Mouse (Mus musculus): ENCODE data around the gene Klkb1. TPM values are rescaled to one million over a fixed set of nuclear protein-coding genes. Genes with fewer than 3 reads are reported as not detected.
A peak's percentile ranks its signal among the peaks of the same experiment; 100 is the strongest.

Klkb1 gene
- polyA plus RNA-seq, 1 experiment: 0.19 TPM

DNA sequence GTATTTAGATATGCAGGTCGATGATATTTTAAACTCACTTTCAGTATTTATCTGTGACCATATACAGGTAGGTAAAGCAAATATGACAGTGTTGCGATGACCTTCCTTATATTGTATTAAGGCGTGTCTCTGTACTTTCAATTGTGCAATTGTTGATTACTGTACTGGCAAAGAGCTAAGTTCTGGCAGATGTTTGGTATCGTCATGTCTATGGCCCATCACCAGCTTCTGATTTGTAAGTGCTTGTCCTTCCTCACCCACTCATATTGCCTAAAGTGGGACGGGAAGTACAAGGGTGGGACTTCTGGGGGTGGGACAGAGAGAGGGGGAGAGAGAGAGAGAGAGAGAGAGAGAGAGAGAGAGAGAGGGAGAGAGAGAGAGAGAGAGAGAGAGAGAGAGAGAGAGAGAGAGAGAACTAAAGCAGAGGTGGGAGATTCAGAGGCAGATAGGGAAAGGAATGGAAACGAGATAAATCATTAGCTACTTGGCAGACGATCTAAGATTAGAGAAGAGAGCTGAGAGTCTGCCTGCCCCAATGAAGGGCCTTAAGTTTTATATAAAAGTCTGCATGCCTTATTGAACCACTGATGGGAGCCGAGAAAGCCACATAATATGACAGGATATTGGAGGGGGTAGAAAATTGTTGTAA, 40.3 kb downstream of the Klkb1 start:
- DNase-seq: no peak
- Histone ChIP-seq H3K4me1 (ENCODE audit: control insufficient read depth, insufficient read depth, low read length) (no peaks in the 10 kb centered on the region), H3K4me3 (replicated peaks; ENCODE audit: extremely low read depth, low read depth, low read length) (no peak overlapping the region)
- 57% methylated on average over 8 of the region's 8 CpGs for WGBS
- no peak for TF ChIP-seq CTCF (IDR thresholded peaks at IDR 0.05; ENCODE audit: insufficient read depth, low read length)
- no peak for TF ChIP-seq POLR2A (IDR thresholded peaks at IDR 0.05; ENCODE audit: borderline replicate concordance, extremely low read depth, low read depth, low read length)

DNA sequence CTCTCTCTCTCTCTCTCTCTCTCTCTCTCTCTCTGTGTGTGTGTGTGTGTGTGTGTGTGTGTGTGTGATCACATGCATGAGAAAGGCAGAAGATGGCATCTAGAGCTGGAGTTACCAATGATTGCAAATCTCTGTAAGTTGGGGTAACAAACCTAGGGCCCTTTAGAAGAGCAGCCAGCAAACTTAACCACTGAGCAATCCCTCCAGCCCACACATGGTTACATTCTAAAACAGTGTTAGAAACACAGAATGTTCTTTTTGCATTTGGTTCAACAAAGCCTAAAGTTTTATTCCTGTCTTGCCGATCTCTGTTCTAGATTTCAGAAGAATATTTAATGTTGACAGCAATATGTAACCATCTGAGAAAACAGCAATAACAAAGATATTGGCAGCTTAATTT, 41.1 kb downstream of the Klkb1 start:
- Histone ChIP-seq H3K4me3 (replicated peaks; ENCODE audit: extremely low read depth, low read depth, low read length) (no peak overlapping the region), H3K4me1 (ENCODE audit: control insufficient read depth, insufficient read depth, low read length) (no peaks in the 10 kb centered on the region)
- TF ChIP-seq POLR2A (IDR thresholded peaks at IDR 0.05; ENCODE audit: borderline replicate concordance, extremely low read depth, low read depth, low read length): no peak
- DNase-seq: no peak
- WGBS: 95% methylated on average over 1 of the region's 1 CpGs

DNA sequence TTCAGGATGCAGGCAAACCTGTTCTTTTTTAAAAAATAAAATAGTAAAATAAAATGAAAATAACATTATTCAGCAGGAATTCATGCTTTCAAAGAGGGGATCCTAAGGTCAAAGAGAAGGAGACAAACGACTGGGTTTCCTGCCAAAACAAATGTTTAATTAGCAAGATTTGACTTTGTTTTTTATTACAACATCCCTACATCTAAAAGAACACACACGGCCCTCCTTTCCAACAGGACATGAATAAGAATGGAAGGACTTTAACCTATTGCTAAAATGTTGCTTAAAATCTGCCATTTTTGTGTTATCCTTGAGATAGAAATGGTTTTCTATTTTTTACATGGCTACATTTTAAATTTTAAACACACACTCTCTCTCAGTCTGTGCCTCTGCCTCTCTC, 41.5 kb downstream of the Klkb1 start:
- TF ChIP-seq CTCF (IDR thresholded peaks at IDR 0.05; ENCODE audit: insufficient read depth, low read length) (no peak), POLR2A (IDR thresholded peaks at IDR 0.05; ENCODE audit: borderline replicate concordance, extremely low read depth, low read depth, low read length) (no peak)
- DNase-seq: no peak
- no peaks in the 10 kb centered on the region for H3K4me1 ChIP-seq (ENCODE audit: control insufficient read depth, insufficient read depth, low read length)
- H3K4me3 ChIP-seq (replicated peaks; ENCODE audit: extremely low read depth, low read depth, low read length): no peak overlapping the region
- 33% methylated on average over 2 of the region's 2 CpGs for WGBS

DNA sequence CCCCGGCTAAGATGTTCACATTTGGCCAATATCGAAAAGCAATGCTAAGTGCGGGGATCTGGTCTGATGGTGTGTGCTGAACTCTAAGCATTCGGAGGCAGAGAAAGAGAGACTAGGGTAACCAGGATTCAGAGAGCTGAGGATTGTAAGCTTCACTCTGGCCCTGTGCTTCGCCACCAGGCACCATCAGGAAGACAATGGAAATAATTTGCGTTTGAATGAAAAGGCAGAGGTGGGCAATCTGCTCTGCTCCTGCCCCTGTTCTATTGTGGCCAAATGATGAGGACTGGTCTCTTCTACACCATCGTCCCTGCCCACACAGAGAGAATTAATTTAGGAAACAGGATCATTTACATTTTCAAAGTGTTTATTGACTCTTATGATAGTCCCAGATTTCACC, 48.4 kb downstream of the Klkb1 start:
- DNase-seq: no peak
- WGBS: 74% methylated on average over 7 of the region's 7 CpGs
- H3K4me1 ChIP-seq (ENCODE audit: control insufficient read depth, insufficient read depth, low read length): no peaks in the 10 kb centered on the region
- TF ChIP-seq POLR2A (IDR thresholded peaks at IDR 0.05; ENCODE audit: borderline replicate concordance, extremely low read depth, low read depth, low read length) (no peak), CTCF (IDR thresholded peaks at IDR 0.05; ENCODE audit: insufficient read depth, low read length) (no peak)
- no peak overlapping the region for H3K4me3 ChIP-seq (replicated peaks; ENCODE audit: extremely low read depth, low read depth, low read length)

DNA sequence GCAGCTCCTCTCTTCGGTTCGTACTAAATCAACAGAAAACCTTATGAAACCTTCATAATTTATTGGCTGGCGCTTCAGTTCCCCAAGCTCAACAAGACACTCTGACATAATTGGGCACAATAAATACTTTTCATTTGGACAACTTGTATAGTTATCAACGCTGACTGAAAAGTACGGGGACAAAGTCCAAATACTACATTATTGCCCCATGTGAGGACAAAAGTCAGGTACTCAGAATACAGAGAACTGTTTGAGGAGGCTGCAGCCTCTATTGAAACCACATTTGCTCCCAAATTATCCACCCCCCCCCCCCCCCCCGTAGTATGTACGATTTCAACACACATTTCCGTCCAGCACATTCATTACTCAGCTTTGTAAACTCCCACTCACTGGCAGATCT, 55.3 kb downstream of the Klkb1 start:
- TF ChIP-seq CTCF (IDR thresholded peaks at IDR 0.05; ENCODE audit: insufficient read depth, low read length) (no peak), POLR2A (IDR thresholded peaks at IDR 0.05; ENCODE audit: borderline replicate concordance, extremely low read depth, low read depth, low read length) (no peak)
- WGBS: 70% methylated on average over 8 of the region's 8 CpGs
- Histone ChIP-seq H3K4me3 (replicated peaks; ENCODE audit: extremely low read depth, low read depth, low read length) (no peak overlapping the region), H3K4me1 (ENCODE audit: control insufficient read depth, insufficient read depth, low read length) (no peaks in the 10 kb centered on the region)
- no peak for DNase-seq

DNA sequence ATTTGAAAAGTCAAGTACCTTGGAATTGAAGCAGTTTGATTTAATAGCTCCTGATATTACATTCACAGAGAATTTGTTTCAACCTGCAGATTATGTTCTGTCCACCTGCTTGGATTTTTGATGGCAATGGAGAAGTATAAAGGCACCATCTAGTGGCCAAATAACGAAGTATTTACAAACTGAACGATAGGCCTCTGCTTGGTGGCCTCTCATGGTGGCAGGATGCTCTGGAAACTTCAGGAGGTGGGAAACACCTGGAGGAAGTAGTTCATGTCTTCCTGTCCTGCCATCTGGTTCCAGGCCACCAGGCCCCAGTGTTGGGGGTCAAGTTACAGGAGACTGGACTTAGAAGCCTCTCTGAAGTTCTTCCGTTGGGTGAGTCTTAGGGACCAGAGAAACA, 56.4 kb downstream of the Klkb1 start:
- no peak overlapping the region for H3K4me3 ChIP-seq (replicated peaks; ENCODE audit: extremely low read depth, low read depth, low read length)
- no peaks in the 10 kb centered on the region for H3K4me1 ChIP-seq (ENCODE audit: control insufficient read depth, insufficient read depth, low read length)
- DNase-seq: no peak
- WGBS: 21% methylated on average over 3 of the region's 3 CpGs
- TF ChIP-seq CTCF (IDR thresholded peaks at IDR 0.05; ENCODE audit: insufficient read depth, low read length) (no peak), POLR2A (IDR thresholded peaks at IDR 0.05; ENCODE audit: borderline replicate concordance, extremely low read depth, low read depth, low read length) (no peak)

DNA sequence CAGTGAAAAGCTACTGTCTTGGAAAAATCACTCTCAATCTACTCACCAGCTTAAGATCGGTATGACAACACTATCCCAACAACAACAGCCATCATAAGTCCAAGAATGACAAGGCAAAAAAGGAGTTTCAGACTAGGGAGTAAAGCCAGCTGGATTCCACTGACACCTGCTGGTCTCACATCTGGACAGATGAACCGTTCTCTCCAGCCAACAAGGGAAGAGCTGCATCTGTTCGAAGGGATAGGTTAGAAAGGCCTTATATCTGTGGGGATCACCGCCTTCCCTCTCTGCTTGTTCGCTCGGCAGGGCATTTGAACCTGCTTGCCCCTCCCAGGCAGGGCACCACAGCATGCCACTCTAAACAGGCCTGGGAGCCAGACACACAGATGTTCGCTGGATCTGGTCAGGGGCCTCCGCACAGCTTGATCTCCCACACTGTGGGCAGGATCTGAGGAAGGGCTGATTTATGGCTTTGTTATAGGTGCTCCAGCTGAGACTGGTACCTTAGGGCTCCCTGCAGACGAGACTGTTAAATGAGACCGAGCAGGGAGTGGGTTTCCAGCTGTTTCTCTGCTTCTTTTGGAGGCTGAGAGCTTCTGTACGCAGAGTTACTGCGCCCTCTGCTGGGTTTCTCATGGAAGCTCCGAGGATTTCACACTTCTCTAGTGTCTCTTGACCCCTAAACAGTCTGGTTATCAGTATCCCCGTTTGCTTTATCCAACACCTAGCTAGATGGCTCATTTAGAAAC, 58.3 kb downstream of the Klkb1 start:
- H3K4me3 ChIP-seq (replicated peaks; ENCODE audit: extremely low read depth, low read depth, low read length): no peak overlapping the region
- DNase-seq: peak; percentile 36
- 31% methylated on average over 14 of the region's 14 CpGs for WGBS
- H3K4me1 ChIP-seq (ENCODE audit: control insufficient read depth, insufficient read depth, low read length): no peaks in the 10 kb centered on the region
- no peak for TF ChIP-seq POLR2A (IDR thresholded peaks at IDR 0.05; ENCODE audit: borderline replicate concordance, extremely low read depth, low read depth, low read length)
- peak; percentile 43; the same call in 1 of the 2 replicates for TF ChIP-seq CTCF (IDR thresholded peaks at IDR 0.05; ENCODE audit: insufficient read depth, low read length)

DNA sequence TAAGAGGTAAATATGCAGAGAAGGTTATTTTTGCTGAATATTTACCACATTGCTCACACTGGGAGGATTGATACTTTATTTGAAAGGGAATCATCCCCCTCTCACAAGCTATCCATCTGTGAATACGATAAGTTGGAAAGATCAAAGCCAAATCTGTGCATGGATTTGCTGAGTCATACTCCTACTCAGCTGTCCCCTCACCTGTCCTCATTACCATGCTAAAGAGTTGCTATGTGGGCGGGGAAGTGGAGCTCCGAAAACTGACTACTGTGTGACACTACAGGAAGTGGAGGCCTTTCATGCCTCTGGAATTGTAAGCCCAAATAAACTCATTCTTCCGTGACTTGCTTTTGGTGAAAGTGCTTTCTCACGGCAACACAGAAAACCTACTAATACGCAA, 59.4 kb downstream of the Klkb1 start:
- Histone ChIP-seq H3K4me1 (ENCODE audit: control insufficient read depth, insufficient read depth, low read length) (no peaks in the 10 kb centered on the region), H3K4me3 (replicated peaks; ENCODE audit: extremely low read depth, low read depth, low read length) (no peak overlapping the region)
- TF ChIP-seq CTCF (IDR thresholded peaks at IDR 0.05; ENCODE audit: insufficient read depth, low read length) (no peak), POLR2A (IDR thresholded peaks at IDR 0.05; ENCODE audit: borderline replicate concordance, extremely low read depth, low read depth, low read length) (no peak)
- 78% methylated on average over 6 of the region's 6 CpGs for WGBS
- no peak for DNase-seq

DNA sequence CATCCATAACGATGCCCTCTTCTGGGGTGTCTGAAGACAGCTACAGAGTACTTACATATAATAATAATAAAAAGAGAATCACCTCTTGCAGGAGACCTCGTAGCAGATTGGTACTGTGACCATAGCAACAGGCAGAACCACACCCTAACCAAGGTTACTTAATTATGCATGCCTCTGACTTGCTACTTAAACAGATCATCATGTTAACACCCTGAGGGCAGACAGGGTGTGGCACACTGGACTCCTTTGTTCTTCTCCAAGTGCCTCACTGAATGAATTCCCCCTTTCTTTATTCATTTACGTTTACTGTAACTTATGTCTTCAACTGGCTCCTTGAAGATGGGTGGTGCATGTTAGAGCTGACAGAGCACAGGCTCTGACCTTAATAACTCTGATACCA, 61.4 kb downstream of the Klkb1 start:
- no peaks in the 10 kb centered on the region for H3K4me1 ChIP-seq (ENCODE audit: control insufficient read depth, insufficient read depth, low read length)

More for the DNA sequence above, 61.4 kb downstream of the Klkb1 start:
- no peak overlapping the region for H3K4me3 ChIP-seq (replicated peaks; ENCODE audit: extremely low read depth, low read depth, low read length)
- TF ChIP-seq CTCF (IDR thresholded peaks at IDR 0.05; ENCODE audit: insufficient read depth, low read length) (no peak), POLR2A (IDR thresholded peaks at IDR 0.05; ENCODE audit: borderline replicate concordance, extremely low read depth, low read depth, low read length) (no peak)
- DNase-seq: no peak
- 56% methylated on average over 3 of the region's 3 CpGs for WGBS

Other genes starting within 250 kb of the Klkb1 start
- not detected in 2 replicates for gene Mtnr1a, start 225.7 kb downstream of the Klkb1 start, polyA plus RNA-seq (2012; rRNA removed)
- 0.05 and 0.29 TPM in 2 replicates for gene F11, start 32.8 kb downstream of the Klkb1 start, polyA plus RNA-seq (2012; rRNA removed)
- 0.11 TPM in 1 of 2 replicates, not detected in the other for gene Gm45753, start 13.6 kb upstream of the Klkb1 start, polyA plus RNA-seq (2012; rRNA removed)
- gene Cyp4v3, start 38.4 kb upstream of the Klkb1 start, polyA plus RNA-seq (2012; rRNA removed): 7.4 and 9.7 TPM in 2 replicates
- 10.7 and 10.9 TPM in 2 replicates for gene Fam149a, start 87.4 kb upstream of the Klkb1 start, polyA plus RNA-seq (2012; rRNA removed)
- gene Tlr3, start 116.2 kb upstream of the Klkb1 start, polyA plus RNA-seq (2012; rRNA removed): 5.3 and 6.8 TPM in 2 replicates
- gene Sorbs2, start 212.9 kb upstream of the Klkb1 start, polyA plus RNA-seq (2012; rRNA removed): 6.5 and 10.1 TPM in 2 replicates